Mouse (Mus musculus): ENCODE results near the gene Olfr312. TPM values are rescaled to one million over a fixed set of nuclear protein-coding genes. Genes with fewer than 3 reads are reported as not detected.
"Not testable (repeated sequence)": the region's sequence is repeated elsewhere in the genome, so short reads cannot be mapped to it uniquely, and the experiment has no call there.

Olfr312 gene
- polyA plus RNA-seq, 1 experiment from 2014 or later: not detected

DNA sequence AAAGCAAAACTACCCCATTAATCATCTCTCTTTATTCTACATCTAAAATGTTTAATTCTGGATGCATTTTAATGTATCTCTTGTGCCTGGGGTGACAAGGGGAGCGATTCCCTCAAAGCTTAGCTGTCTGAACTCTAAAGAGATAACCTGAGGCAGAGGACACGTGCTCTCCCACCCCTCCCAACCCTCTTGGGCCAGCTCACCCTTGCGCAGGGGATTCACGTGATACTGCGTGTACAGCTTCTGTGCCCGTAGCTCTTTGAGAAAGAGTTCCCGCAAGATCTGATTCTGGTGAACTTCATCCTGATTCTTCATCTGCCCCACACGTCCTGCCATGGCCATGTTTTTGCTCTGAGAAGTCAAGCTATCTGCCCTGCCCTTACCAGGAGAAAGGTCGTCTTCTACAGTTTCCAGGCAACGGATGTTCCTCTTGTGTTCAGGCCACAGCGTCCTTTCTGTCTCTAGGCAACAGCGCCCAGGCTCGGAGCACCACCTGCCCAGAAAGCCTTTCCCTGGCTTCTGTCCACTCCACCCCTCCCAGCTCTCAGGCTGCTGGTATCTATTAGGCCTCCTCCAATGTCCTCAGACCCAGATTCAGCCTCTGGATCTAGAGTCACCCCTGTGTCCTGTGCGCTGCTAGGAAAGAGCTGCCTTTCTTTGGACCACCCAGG is 27.3 kb upstream of the Olfr312 start, which contains the start of gene Fam183b:
TSS of gene Fam183b (minus strand) at position 403 of the 671 bp plus-strand sequence.
- Histone ChIP-seq H3K27ac (no peak within 1 kb of the TSS), H3K27me3 (no peaks in the 10 kb centered on the region), H3K4me1 (replicated peaks) (no peaks in the 10 kb centered on the region), H3K4me3 (replicated peaks) (no peak within 1 kb of the TSS), H3K36me3 (no peaks in the 10 kb centered on the region), H3K9ac (replicated peaks) (no peak within 1 kb of the TSS), H3K4me2 (no peak within 1 kb of the TSS), H3K9me3 (no peaks in the 10 kb centered on the region)
- 0 out of 2 replicates have a peak, but pooled peaks have one; percentile 42 for ATAC-seq (ENCODE audit: insufficient number of reproducible peaks, insufficient read depth, low FRiP score, low TSS enrichment, low read depth)
- WGBS: 42% methylated on average over 14 of the region's 14 CpGs

GRCm38 (mm10) chr11:58803871-58804270 is 25.2 kb upstream of the Olfr312 start:
- WGBS: 65% methylated on average over 4 of the region's 4 CpGs
- H3K27ac ChIP-seq: no peak overlapping the region
- H3K4me2 ChIP-seq: no peak overlapping the region
- no peaks in the 10 kb centered on the region for H3K9me3 ChIP-seq
- H3K9ac ChIP-seq (replicated peaks): no peak overlapping the region
- H3K27me3 ChIP-seq: no peaks in the 10 kb centered on the region
- ATAC-seq (ENCODE audit: insufficient number of reproducible peaks, insufficient read depth, low FRiP score, low TSS enrichment, low read depth): no peak
- no peaks in the 10 kb centered on the region for H3K4me1 ChIP-seq (replicated peaks)
- H3K36me3 ChIP-seq: no peaks in the 10 kb centered on the region
- no peak overlapping the region for H3K4me3 ChIP-seq (replicated peaks)

DNA sequence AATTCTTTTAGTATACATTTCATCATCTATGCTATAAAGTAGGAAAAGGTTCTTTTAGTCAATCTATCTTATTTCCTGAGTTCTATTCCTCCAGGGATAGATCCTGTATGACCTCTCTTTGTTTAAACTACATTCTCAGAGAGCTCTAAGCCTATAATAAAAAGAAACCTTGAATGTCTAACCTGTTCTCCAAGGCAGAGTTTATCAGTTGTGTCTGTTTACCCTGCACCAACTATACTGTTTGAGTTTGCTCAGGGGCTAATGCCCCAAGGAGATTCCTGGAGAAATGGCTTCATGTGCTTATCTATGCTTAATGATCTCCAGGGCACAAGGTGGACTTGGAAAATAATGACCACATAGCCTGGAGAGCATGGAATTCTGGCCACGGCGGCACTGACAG is 24.6 kb upstream of the Olfr312 start:
- H3K4me2 ChIP-seq: no peak overlapping the region
- no peaks in the 10 kb centered on the region for H3K4me1 ChIP-seq (replicated peaks)
- H3K27me3 ChIP-seq: no peaks in the 10 kb centered on the region
- H3K9me3 ChIP-seq: no peaks in the 10 kb centered on the region
- no peak overlapping the region for H3K27ac ChIP-seq
- WGBS: 80% methylated on average over 2 of the region's 2 CpGs
- ATAC-seq (ENCODE audit: insufficient number of reproducible peaks, insufficient read depth, low FRiP score, low TSS enrichment, low read depth): no peak
- H3K9ac ChIP-seq (replicated peaks): no peak overlapping the region
- no peak overlapping the region for H3K4me3 ChIP-seq (replicated peaks)
- H3K36me3 ChIP-seq: no peaks in the 10 kb centered on the region

- Histone ChIP-seq H3K9ac (replicated peaks) (no peak overlapping the region), H3K27ac (no peak overlapping the region), H3K9me3 (no peaks in the 10 kb centered on the region), H3K4me3 (replicated peaks) (no peak overlapping the region), H3K27me3 (peaks cover 5% of the 10 kb centered on the region; the same call in 1 of the 2 replicates), H3K4me1 (replicated peaks) (no peaks in the 10 kb centered on the region), H3K4me2 (no peak overlapping the region), H3K36me3 (no peaks in the 10 kb centered on the region)
- no peak for ATAC-seq (ENCODE audit: insufficient number of reproducible peaks, insufficient read depth, low FRiP score, low TSS enrichment, low read depth)
- 7% methylated on average over 1 of the region's 1 CpGs for WGBS
These were observed 17.0 kb upstream of the Olfr312 start for GRCm38 (mm10) chr11:58812001-58812400.

DNA sequence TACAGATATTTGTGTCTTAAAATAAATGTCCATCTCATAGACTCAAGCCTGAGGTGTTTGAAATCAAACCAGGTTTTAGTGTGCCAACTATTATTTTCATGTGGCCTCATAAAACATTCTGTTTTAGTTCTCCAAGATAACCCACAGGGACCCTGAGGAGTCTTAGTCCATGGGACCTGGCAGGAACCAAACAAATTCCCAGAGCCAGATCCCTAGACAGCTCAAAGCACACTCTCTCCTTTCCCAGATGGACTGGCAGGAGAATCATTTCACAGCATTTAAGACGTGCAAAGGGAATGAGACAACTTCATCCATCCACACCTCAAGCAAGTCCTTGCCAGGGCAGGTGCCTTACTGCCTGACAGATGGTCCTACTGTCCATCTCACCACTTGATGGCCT is 14.3 kb upstream of the Olfr312 start, which contains the start of gene Olfr313:
TSS of gene Olfr313 (plus strand) at position 301 of the 400 bp plus-strand sequence.
- not testable (repeated sequence) for H3K4me1 ChIP-seq (replicated peaks); ATAC-seq (ENCODE audit: insufficient number of reproducible peaks, insufficient read depth, low FRiP score, low TSS enrichment, low read depth); H3K4me2 ChIP-seq; H3K27ac ChIP-seq; H3K27me3 ChIP-seq; H3K9ac ChIP-seq (replicated peaks); H3K4me3 ChIP-seq (replicated peaks); H3K36me3 ChIP-seq; H3K9me3 ChIP-seq
- 50% methylated on average over 1 of the region's 1 CpGs for WGBS

- Histone ChIP-seq H3K27ac (no peak overlapping the region), H3K27me3 (no peaks in the 10 kb centered on the region), H3K4me2 (no peak overlapping the region), H3K36me3 (no peaks in the 10 kb centered on the region), H3K9me3 (no peaks in the 10 kb centered on the region), H3K4me1 (replicated peaks) (no peaks in the 10 kb centered on the region), H3K4me3 (replicated peaks) (no peak overlapping the region), H3K9ac (replicated peaks) (no peak overlapping the region)
- WGBS: 90% methylated on average over 1 of the region's 1 CpGs
- no peak for ATAC-seq (ENCODE audit: insufficient number of reproducible peaks, insufficient read depth, low FRiP score, low TSS enrichment, low read depth)
These were observed 13.4 kb upstream of the Olfr312 start for GRCm38 (mm10) chr11:58815676-58816075.

DNA sequence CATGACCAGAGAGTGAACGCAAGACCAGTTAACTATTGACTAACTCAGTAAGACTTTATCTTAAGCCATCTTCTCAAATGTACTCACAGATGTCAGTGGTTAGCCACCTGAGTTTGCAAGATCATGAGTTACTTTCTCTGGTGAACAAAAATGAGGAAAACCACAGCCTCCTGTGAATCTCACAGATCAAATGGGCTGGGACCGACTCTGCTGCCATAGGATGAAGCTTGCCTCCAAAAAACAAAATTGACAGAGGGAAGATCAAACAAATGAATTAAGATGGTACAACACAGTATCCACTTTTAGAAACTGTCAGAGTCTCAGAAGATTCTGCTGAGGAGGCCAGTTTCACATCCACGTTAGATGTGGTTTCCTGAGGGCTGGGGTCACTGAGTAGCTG is 727 bp downstream of the Olfr312 start:
- no peaks in the 10 kb centered on the region for H3K36me3 ChIP-seq
- H3K27me3 ChIP-seq: no peaks in the 10 kb centered on the region
- no peak overlapping the region for H3K4me3 ChIP-seq (replicated peaks)
- no peaks in the 10 kb centered on the region for H3K4me1 ChIP-seq (replicated peaks)
- no peak overlapping the region for H3K27ac ChIP-seq
- no peak for ATAC-seq (ENCODE audit: insufficient number of reproducible peaks, insufficient read depth, low FRiP score, low TSS enrichment, low read depth)
- 82% methylated on average over 3 of the region's 3 CpGs for WGBS
- no peak overlapping the region for H3K4me2 ChIP-seq
- no peaks in the 10 kb centered on the region for H3K9me3 ChIP-seq
- no peak overlapping the region for H3K9ac ChIP-seq (replicated peaks)

DNA sequence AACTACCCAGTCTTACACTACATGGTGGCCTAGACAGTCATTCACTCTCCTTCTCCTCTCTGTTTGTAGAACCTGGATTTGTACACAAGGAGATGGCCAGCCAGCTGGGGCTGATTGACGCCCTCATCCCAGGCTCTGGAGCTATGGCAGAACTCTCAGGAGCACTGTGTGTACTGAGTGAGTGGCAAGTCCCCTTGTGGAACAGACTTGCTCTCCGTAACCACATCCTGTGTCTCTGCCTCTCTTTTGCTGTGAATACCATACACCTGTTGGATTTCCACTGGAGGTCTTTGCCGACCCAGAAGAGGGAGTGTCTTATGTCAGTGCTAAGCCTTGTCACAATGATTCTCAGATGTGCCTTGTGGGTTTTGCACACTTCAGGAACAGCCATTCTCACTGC is 3.5 kb downstream of the Olfr312 start:
- not testable (repeated sequence) for H3K4me2 ChIP-seq; H3K9ac ChIP-seq (replicated peaks); H3K36me3 ChIP-seq; H3K9me3 ChIP-seq; H3K27ac ChIP-seq; H3K4me3 ChIP-seq (replicated peaks); H3K4me1 ChIP-seq (replicated peaks); H3K27me3 ChIP-seq; ATAC-seq (ENCODE audit: insufficient number of reproducible peaks, insufficient read depth, low FRiP score, low TSS enrichment, low read depth)
- 83% methylated on average over 3 of the region's 3 CpGs for WGBS

DNA sequence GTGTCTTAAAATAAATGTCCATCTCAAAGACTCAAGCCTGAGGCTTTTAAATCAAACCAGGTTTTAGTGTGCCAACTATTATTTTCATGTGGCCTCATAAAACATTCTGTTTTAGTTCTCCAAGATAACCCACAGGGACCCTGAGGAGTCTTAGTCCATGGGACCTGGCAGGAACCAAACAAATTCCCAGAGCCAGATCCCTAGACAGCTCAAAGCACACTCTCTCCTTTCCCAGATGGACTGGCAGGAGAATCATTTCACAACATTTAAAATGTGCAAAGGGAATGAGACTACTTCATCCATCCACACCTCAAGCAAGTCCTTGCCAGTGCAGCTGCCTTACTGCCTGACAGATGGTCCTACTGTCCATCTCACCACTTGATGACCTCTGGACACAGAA is 9.9 kb downstream of the Olfr312 start, which contains the start of gene Olfr311:
TSS of gene Olfr311 (plus strand) at position 301 of the 400 bp plus-strand sequence.
- not testable (repeated sequence) for H3K9me3 ChIP-seq; H3K4me1 ChIP-seq (replicated peaks); ATAC-seq (ENCODE audit: insufficient number of reproducible peaks, insufficient read depth, low FRiP score, low TSS enrichment, low read depth); H3K27me3 ChIP-seq; H3K27ac ChIP-seq; H3K4me3 ChIP-seq (replicated peaks); H3K36me3 ChIP-seq; H3K9ac ChIP-seq (replicated peaks); H3K4me2 ChIP-seq

DNA sequence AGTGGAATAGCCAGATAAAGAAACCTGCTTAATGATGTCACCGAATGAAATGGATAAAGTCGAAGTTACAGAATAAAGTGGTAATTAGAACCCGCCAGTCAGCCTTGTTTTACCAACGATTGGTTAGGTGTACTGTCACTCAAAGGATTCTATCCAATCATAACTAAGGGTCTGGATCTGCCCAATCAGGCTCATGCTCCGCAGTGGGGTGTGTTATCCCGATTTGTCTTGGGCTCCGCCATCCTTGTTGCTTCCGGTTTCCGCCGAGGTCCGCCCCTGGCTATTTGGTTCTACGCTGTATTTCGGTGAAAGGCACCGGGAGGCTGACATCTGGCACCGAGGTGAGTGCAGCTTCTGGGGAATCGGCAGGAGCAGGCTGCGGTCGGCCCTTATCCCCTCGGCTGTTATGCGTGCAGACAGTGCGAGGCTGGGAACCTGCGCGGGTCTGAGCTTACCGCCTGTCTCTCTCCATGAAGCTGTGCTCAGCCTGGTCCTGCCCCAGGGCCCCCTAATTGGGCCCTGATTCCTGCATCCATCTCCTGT is 18.0 kb downstream of the Olfr312 start, which contains the start of gene Gm12258:
TSS of gene Gm12258 (plus strand) at position 240 of the 543 bp plus-strand sequence.
- H3K27me3 ChIP-seq: no peaks in the 10 kb centered on the region
- peaks cover 33% of the 10 kb centered on the region for H3K36me3 ChIP-seq
- ATAC-seq (ENCODE audit: insufficient number of reproducible peaks, insufficient read depth, low FRiP score, low TSS enrichment, low read depth): peak; percentile 100
- peaks cover 6% of the 10 kb centered on the region for H3K4me1 ChIP-seq (replicated peaks)
- H3K9ac ChIP-seq (replicated peaks): peak within 1 kb of the TSS; percentile 84
- under 1% methylated on average over 24 of the region's 24 CpGs for WGBS
- H3K4me2 ChIP-seq: peak within 1 kb of the TSS; percentile 84
- H3K4me3 ChIP-seq (replicated peaks): peak within 1 kb of the TSS; percentile 78
- H3K27ac ChIP-seq: 0 out of 2 replicates have a peak within 1 kb of the TSS, but pooled peaks have one; percentile 42
- H3K9me3 ChIP-seq: no peaks in the 10 kb centered on the region

DNA sequence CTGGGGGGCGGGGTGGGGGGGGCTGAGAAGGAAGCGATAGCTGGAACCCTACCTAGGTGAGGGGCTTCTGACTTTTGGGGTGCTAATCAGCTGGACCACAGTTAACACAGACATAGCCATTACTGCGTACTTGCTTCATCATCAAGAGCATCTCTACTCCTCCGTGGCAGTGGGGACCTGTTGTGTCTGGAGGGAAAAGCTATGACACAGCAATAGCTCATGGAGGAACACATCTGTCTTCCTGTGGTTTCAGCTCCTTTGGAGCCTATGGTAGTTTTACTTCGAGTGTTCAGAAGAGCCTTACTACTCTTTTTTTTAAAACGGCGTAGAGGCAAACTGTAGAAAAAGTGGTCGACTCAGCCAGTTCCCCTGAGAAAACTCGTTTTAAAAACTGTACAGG is 18.6 kb downstream of the Olfr312 start:
- Histone ChIP-seq H3K4me1 (replicated peaks) (peaks cover 6% of the 10 kb centered on the region), H3K9me3 (no peaks in the 10 kb centered on the region), H3K27ac (no peak overlapping the region), H3K9ac (replicated peaks) (peak overlapping the region; percentile 84), H3K4me2 (peak overlapping the region; percentile 84), H3K36me3 (peaks cover 39% of the 10 kb centered on the region), H3K27me3 (no peaks in the 10 kb centered on the region), H3K4me3 (replicated peaks) (peak overlapping the region; percentile 78)
- ATAC-seq (ENCODE audit: insufficient number of reproducible peaks, insufficient read depth, low FRiP score, low TSS enrichment, low read depth): no peak
- WGBS: 50% methylated on average over 9 of the region's 9 CpGs
